Mouse (Mus musculus): Measurements from ENCODE around the gene Slc25a45. TPM values are rescaled to one million over a fixed set of nuclear protein-coding genes. Genes with fewer than 3 reads are reported as not detected.
A peak's percentile ranks its signal among the peaks of the same experiment; 100 is the strongest.

Gene Slc25a45
- polyA plus RNA-seq, 2 experiments from 2014 or later = 43.3 to 60.2 TPM

DNA sequence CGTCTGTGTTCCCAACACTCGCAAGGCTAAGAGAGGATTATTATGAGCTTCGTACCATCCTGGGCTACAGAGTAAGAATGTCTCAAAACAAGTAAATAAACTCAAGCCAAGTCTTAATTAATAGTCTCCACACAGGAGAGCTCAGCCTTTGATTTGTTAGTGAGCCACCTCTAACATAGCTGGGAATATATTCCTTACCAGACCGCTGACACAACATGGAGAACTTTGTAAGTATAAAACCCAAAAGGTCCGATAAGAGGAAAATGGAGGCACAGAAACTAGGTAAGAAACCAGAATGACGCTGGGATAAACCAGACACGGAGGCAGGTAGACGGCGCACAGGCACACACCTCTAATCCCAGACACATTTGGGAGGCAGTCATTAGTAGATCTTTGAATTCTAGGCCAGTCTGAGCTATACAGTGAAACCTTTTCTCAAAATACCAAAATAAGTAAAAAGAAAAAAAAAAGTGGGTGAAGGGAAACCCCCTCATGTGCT, 36.7 kb upstream of the Slc25a45 start:
- ATAC-seq = no peak

DNA sequence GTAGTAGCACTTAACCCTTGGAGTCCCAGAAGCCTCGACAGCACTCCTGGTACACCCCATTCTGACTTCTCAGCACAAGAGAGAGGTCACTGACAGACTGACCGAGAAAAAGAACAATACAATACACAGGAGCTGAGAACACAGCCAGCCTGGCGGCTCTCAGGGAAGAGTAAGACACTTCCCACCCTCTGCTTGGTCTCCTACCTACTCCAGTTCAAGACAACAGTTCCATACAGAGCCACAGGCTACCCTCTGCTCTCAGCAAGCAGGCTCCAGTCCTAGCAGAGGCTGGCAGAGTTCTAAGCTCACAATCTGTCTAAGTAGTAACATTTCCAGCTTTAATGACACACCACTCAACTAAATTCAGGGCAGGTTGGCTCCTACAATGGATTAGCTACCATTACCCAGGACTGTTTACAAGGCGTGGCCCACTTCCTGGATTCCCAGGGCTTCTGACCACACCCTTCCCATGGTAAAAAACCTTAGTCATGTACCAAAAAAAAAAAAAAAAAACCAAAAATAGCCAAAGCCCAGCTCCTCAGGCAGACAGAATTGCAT, 36.1 kb upstream of the Slc25a45 start:
- ATAC-seq = no peak

- no peak for ATAC-seq
Measured at GRCm38 (mm10) chr19:5841999-5842784, 35.4 kb upstream of the Slc25a45 start.

- no peak for ATAC-seq
Measured at GRCm38 (mm10) chr19:5842785-5843730, 34.5 kb upstream of the Slc25a45 start.

DNA sequence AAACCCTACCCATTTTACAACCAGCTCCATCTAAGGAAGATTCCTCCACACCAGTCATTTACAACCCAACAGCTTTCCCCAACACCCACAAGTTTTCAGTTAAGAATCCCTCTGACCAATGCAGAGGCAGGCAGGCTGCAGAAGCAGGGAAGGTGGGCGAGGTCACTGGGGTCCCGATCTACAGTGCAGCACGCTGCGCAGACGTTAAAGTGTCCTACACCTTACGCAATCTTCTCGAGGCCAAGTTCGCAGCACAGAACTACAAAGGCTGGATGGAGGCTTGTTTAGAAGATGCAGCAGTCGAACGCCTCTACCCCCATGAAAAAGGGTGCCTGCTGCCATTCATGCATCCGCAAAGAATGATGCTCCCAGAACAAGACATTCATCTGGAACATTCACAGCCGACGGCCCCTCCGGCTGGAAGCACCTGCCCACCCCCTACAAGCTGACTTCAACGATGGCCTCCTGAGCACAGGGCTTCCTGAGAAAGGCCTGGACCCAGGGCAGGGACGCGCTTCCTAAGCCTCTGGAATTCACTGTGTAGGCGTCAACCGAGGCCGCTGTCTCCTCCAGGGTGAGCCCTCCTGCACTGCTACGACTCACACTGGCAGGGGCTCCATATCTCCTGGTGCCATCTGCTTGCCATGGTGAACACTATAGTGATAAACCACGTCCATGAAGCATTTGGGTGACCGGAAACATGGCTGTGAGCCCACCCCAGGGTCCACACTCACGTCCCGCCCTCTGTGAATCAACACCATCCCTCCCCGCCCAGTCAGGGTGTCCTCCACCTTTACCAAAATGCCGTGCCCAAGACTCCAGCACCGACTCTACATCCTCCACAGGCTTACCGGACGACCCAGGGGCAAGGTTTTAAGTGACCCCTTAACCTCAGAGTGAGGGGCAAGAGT, 33.6 kb upstream of the Slc25a45 start:
- no peak for ATAC-seq

DNA sequence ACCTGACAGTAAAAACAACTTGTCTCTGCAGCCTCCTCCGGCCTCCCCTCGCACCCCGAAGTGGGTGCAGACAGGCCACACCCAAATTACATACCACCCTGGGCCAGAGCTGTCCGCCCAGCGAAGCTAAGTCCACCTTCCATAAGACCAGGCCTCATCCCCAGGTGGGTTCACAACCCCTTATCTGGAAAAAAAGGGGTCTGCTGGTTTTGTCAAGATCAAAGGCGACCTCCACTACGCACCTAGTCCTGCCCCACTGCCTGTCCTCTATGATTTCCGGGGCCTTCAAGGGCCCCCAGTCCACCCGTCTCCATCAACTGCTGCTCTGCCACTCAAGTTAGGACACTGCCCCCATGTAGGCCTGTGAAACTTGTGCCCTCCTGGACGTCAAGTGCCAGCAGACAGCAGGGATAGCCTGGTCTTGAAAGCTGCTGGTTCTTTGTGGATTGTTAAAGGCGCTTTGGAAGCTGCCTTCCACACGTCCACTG, 32.7 kb upstream of the Slc25a45 start:
- peak; percentile 29 for ATAC-seq

GRCm38 (mm10) chr19:5845319-5846135, 32.1 kb upstream of the Slc25a45 start:
- peak; percentile 44 for ATAC-seq

DNA sequence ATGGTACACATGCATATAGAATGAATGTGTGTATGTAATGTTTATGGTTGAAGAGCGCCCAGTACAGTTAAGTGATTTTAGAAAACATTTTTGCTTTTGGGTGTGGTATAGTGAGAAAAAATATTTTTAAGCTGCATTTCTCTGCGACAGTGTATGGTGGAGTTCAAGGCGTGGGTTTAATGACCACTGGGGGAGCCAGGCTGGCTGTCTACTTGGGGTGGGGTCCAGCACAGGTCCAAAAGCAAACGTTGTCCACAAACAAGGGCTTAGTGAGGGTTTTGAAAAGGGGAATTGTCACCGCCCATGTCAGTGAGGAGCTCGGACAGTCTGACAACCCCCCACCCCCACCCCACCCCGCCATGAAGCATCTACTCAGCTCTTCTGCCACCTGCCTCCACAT, 31.5 kb upstream of the Slc25a45 start:
- ATAC-seq = no peak

DNA sequence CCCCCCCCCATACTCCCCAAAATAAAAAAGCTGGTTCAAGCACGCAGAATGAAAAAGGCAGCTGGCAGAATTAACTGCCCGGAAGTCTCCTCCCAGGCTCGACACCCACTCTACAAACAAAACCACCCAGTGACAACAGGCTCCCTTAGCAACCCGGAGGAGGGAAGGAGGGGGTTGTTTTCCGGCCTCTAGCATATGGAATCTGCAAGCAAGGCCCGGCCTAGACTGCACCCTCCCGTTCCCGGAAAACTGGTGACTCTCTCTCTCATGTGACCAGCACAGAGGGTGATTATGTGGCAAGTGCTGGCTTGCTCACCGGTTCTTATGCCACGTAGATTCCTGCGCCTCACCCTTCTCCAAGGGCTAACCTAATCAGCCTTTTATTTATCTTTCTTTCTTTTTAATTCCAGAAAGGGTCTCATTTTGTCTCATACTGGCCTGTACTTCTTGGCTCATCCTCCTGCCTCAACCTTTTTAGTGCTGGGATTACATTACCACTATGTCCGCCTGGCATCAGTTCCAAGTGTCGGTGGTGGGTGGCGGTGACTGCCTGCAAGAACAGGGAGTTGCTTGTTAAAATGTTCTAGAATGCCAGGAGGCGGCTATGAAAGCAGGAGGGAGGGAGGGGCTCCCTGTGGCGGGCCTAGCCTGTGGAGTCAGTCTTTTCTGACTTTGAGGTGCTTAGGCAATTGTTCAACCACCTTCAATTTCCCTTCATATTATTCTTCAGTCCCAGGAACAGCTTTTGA, 30.9 kb upstream of the Slc25a45 start:
- ATAC-seq = no peak

DNA sequence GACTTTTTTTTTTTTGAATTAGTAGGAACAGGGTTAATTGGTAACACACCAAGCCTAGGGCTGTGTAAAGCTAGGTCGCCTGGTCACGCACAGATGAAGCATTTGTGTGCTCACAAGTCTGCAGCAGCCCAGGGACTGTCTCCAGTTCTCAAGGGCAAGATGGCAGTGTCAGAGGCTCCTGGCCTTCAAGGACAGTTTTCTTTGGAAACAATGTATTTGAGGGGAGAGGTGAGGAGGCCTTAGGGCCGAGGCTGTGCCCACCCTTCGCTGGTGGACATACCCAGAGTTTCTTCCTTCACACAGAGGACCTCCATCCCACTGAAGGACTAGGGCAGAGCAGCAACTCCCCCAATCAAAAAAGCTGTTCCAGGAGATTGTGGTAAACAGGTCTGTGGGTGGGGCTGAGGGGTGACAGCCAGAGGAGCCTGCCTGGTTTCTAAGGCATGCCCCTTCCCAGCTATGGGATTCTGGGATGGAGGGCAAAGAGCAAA, 30.3 kb upstream of the Slc25a45 start:
- ATAC-seq = no peak

DNA sequence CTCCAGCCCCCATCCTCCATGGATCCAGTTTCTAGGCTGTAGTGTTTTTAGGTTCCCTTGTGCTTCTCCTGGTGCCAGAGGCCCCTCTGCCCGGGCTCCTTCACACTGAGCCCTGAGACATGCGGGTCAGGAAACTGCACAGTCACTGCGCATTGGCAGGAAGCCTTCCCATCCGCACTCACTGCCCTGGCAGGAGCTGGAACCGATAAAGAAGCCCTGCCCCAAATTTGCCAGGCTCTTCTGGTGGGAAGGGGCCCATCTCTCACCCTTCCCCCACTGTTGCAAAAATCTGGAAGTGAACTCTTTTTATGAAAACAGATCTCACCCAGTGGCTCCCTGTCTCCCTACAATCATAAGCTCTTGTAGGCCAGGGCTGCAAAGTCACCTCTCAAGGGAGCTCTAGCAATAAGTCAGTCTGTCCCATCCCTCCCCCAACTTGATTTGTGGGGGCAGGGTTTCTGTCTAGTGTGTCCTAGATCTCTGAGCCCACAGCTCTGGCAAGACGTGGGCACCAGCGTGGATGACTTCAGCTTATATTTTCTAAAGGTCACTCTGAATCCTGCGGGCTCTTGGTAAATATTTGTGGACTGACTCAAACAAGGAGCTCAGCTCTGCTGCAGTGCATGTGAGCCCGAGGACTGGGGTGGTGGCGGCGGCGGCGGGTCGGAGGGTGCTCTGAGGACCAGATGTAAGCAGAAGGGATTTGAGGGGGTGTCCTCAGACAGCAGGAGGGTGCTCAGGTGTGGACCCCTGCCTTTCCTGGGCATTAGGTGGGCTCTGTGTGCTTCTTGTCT, 29.4 kb upstream of the Slc25a45 start:
- ATAC-seq = no peak

- no peak for ATAC-seq
Measured at GRCm38 (mm10) chr19:5848826-5849672, 28.6 kb upstream of the Slc25a45 start.

- ATAC-seq = peak; percentile 30
Measured at GRCm38 (mm10) chr19:5849843-5850527, 27.6 kb upstream of the Slc25a45 start.

- ATAC-seq = no peak
Measured at GRCm38 (mm10) chr19:5850860-5851259, 26.7 kb upstream of the Slc25a45 start.

DNA sequence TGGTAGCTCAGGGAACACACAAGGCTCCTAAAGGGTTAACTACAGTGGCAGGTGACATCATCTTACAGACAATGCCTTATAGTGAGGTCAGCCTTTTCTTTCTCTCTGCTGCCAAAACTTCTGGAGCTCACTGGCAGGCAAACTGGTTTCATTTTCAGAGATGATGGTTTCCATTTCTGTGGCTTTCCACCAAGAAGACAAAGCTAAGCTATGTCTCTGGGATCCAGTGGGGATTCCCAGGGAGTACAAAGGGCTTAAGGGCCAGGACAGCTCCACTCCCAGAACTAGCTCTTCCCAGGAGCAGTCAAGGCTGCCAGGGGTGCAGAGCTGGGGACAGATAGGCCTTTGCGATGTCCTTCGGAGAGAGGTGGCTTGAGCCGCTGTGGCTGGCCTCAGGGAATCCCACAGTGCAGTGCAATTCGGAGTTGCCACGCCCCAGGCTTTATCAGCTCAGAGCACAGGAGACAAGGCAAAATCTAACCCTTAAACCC, 26.1 kb upstream of the Slc25a45 start:
- ATAC-seq = no peak

GRCm38 (mm10) chr19:5852035-5852722, 25.4 kb upstream of the Slc25a45 start:
- no peak for ATAC-seq

- ATAC-seq = no peak
Measured at GRCm38 (mm10) chr19:5856604-5857003, 21.0 kb upstream of the Slc25a45 start.
